Mouse (Mus musculus): ENCODE data around the gene Atf3. TPM values are rescaled to one million over a fixed set of nuclear protein-coding genes. Genes with fewer than 3 reads are reported as not detected.
"Not testable (repeated sequence)": the region's sequence is repeated elsewhere in the genome, so short reads cannot be mapped to it uniquely, and the experiment has no call there.

Atf3 gene
- polyA plus RNA-seq, 1 experiment from 2014 or later = 2.9 TPM

GRCm38 (mm10) chr1:191176887-191177286 is 41.0 kb downstream of the Atf3 start:
- H3K4me2 ChIP-seq (replicated peaks; ENCODE audit: low read depth, low read length) = no peak overlapping the region
- H3K27me3 ChIP-seq (ENCODE audit: control insufficient read depth, insufficient read depth, low read length) = no peaks in the 10 kb centered on the region
- no peaks in the 10 kb centered on the region for H3K36me3 ChIP-seq (ENCODE audit: control insufficient read depth, insufficient read depth, low read length)
- no peak overlapping the region for H3K27ac ChIP-seq (ENCODE audit: low read length)
- H3K4me1 ChIP-seq (ENCODE audit: control insufficient read depth, insufficient read depth, low read length) = 0 out of 2 replicates have a peak, but pooled peaks cover 5% of the 10 kb centered on the region
- H3K9ac ChIP-seq (replicated peaks; ENCODE audit: low read depth, low read length) = no peak overlapping the region
- no peak for ATAC-seq (ENCODE audit: insufficient number of reproducible peaks, insufficient read depth, low FRiP score, low read depth)
- H3K4me3 ChIP-seq (ENCODE audit: low read depth, low read length) = no peak overlapping the region
- 62% methylated on average over 7 of the region's 7 CpGs for WGBS
- no peaks in the 10 kb centered on the region for H3K9me3 ChIP-seq (ENCODE audit: control insufficient read depth, low read depth, low read length)

DNA sequence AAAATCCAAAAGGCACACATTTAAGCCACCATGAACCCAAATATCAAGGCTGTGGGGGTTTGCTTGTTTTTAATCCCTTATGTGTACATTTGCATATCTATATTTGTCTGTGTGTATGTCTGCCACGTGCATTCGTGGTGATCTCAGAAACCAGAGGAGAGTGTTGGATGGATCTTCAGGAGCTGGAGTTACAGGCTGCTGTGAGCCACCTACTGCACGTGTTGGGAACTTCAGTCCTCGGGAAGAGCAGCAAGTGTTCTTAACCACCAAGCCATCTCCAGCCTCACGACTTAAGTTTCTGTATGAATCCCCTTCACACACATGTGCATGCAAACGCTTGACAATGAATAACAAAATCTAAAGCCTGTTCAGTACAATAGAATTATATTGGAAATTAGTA is 45.4 kb downstream of the Atf3 start:
- ATAC-seq (ENCODE audit: insufficient number of reproducible peaks, insufficient read depth, low FRiP score, low read depth) = no peak
- Histone ChIP-seq H3K9ac (replicated peaks; ENCODE audit: low read depth, low read length) (no peak overlapping the region), H3K27me3 (ENCODE audit: control insufficient read depth, insufficient read depth, low read length) (no peaks in the 10 kb centered on the region), H3K4me1 (ENCODE audit: control insufficient read depth, insufficient read depth, low read length) (no peaks in the 10 kb centered on the region), H3K4me2 (replicated peaks; ENCODE audit: low read depth, low read length) (no peak overlapping the region), H3K4me3 (ENCODE audit: low read depth, low read length) (no peak overlapping the region), H3K27ac (ENCODE audit: low read length) (no peak overlapping the region), H3K9me3 (ENCODE audit: control insufficient read depth, low read depth, low read length) (no peaks in the 10 kb centered on the region), H3K36me3 (ENCODE audit: control insufficient read depth, insufficient read depth, low read length) (no peaks in the 10 kb centered on the region)
- WGBS = 11% methylated on average over 6 of the region's 6 CpGs

GRCm38 (mm10) chr1:191170444-191170843 is 47.4 kb downstream of the Atf3 start:
- H3K4me1 ChIP-seq (ENCODE audit: control insufficient read depth, insufficient read depth, low read length) = no peaks in the 10 kb centered on the region
- H3K9ac ChIP-seq (replicated peaks; ENCODE audit: low read depth, low read length) = no peak overlapping the region
- no peaks in the 10 kb centered on the region for H3K27me3 ChIP-seq (ENCODE audit: control insufficient read depth, insufficient read depth, low read length)
- no peak for ATAC-seq (ENCODE audit: insufficient number of reproducible peaks, insufficient read depth, low FRiP score, low read depth)
- H3K36me3 ChIP-seq (ENCODE audit: control insufficient read depth, insufficient read depth, low read length) = no peaks in the 10 kb centered on the region
- WGBS = 77% methylated on average over 2 of the region's 2 CpGs
- H3K27ac ChIP-seq (ENCODE audit: low read length) = no peak overlapping the region
- no peak overlapping the region for H3K4me2 ChIP-seq (replicated peaks; ENCODE audit: low read depth, low read length)
- H3K4me3 ChIP-seq (ENCODE audit: low read depth, low read length) = no peak overlapping the region
- no peaks in the 10 kb centered on the region for H3K9me3 ChIP-seq (ENCODE audit: control insufficient read depth, low read depth, low read length)

- H3K9ac ChIP-seq (replicated peaks; ENCODE audit: low read depth, low read length) = no peak overlapping the region
- H3K36me3 ChIP-seq (ENCODE audit: control insufficient read depth, insufficient read depth, low read length) = no peaks in the 10 kb centered on the region
- H3K4me1 ChIP-seq (ENCODE audit: control insufficient read depth, insufficient read depth, low read length) = no peaks in the 10 kb centered on the region
- ATAC-seq (ENCODE audit: insufficient number of reproducible peaks, insufficient read depth, low FRiP score, low read depth) = no peak
- H3K4me3 ChIP-seq (ENCODE audit: low read depth, low read length) = no peak overlapping the region
- WGBS = 58% methylated on average over 4 of the region's 4 CpGs
- H3K27ac ChIP-seq (ENCODE audit: low read length) = no peak overlapping the region
- no peaks in the 10 kb centered on the region for H3K9me3 ChIP-seq (ENCODE audit: control insufficient read depth, low read depth, low read length)
- no peaks in the 10 kb centered on the region for H3K27me3 ChIP-seq (ENCODE audit: control insufficient read depth, insufficient read depth, low read length)
- H3K4me2 ChIP-seq (replicated peaks; ENCODE audit: low read depth, low read length) = no peak overlapping the region
These were observed 51.6 kb downstream of the Atf3 start for GRCm38 (mm10) chr1:191166189-191166588.

DNA sequence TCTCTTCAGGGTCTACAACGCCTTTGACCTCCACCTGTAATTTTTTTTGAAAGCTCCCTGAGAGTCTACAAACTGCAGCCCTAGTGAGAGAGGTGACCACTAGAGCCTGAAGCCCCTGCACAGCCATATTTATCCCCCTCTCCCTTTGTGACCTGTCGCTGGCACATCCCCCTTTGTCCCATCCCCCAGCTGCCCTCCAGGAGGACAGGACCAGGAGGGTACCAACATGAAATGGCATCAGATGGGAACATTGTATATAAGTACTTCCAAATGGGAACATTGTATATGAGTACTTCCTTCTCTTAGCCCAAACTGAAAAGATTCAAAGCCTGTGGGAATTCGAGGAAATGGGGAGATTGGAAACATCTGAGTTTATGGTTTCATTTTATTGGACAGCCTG is 53.1 kb downstream of the Atf3 start, which contains the start of gene Fam71a:
Gene Fam71a, minus strand, starts transcription at position 101 of the 400 bp plus-strand sequence.
- H3K9me3 ChIP-seq (ENCODE audit: control insufficient read depth, low read depth, low read length) = no peaks in the 10 kb centered on the region

GRCm38 (mm10) chr1:191154314-191154713 is 63.5 kb downstream of the Atf3 start:
- H3K9me3 ChIP-seq (ENCODE audit: control insufficient read depth, low read depth, low read length) = peaks cover 8% of the 10 kb centered on the region; the same call in 1 of the 2 replicates
- 42% methylated on average over 3 of the region's 3 CpGs for WGBS
- no peak overlapping the region for H3K4me3 ChIP-seq (ENCODE audit: low read depth, low read length)
- H3K27me3 ChIP-seq (ENCODE audit: control insufficient read depth, insufficient read depth, low read length) = no peaks in the 10 kb centered on the region
- H3K4me1 ChIP-seq (ENCODE audit: control insufficient read depth, insufficient read depth, low read length) = no peaks in the 10 kb centered on the region
- H3K9ac ChIP-seq (replicated peaks; ENCODE audit: low read depth, low read length) = no peak overlapping the region
- H3K36me3 ChIP-seq (ENCODE audit: control insufficient read depth, insufficient read depth, low read length) = no peaks in the 10 kb centered on the region
- H3K4me2 ChIP-seq (replicated peaks; ENCODE audit: low read depth, low read length) = no peak overlapping the region
- no peak overlapping the region for H3K27ac ChIP-seq (ENCODE audit: low read length)
- no peak for ATAC-seq (ENCODE audit: insufficient number of reproducible peaks, insufficient read depth, low FRiP score, low read depth)

More for the DNA sequence above, 53.1 kb downstream of the Atf3 start, which contains the start of gene Fam71a:
- Histone ChIP-seq H3K4me3 (ENCODE audit: low read depth, low read length) (no peak within 1 kb of the TSS), H3K4me1 (ENCODE audit: control insufficient read depth, insufficient read depth, low read length) (no peaks in the 10 kb centered on the region), H3K27me3 (ENCODE audit: control insufficient read depth, insufficient read depth, low read length) (no peaks in the 10 kb centered on the region), H3K9ac (replicated peaks; ENCODE audit: low read depth, low read length) (no peak within 1 kb of the TSS), H3K4me2 (replicated peaks; ENCODE audit: low read depth, low read length) (no peak within 1 kb of the TSS), H3K36me3 (ENCODE audit: control insufficient read depth, insufficient read depth, low read length) (no peaks in the 10 kb centered on the region), H3K27ac (ENCODE audit: low read length) (no peak within 1 kb of the TSS)
- no peak for ATAC-seq (ENCODE audit: insufficient number of reproducible peaks, insufficient read depth, low FRiP score, low read depth)
- 86% methylated on average over 3 of the region's 3 CpGs for WGBS

GRCm38 (mm10) chr1:191153052-191153451 is 64.8 kb downstream of the Atf3 start:
- Histone ChIP-seq H3K9ac (replicated peaks; ENCODE audit: low read depth, low read length) (no peak overlapping the region), H3K4me1 (ENCODE audit: control insufficient read depth, insufficient read depth, low read length) (no peaks in the 10 kb centered on the region), H3K4me3 (ENCODE audit: low read depth, low read length) (no peak overlapping the region), H3K36me3 (ENCODE audit: control insufficient read depth, insufficient read depth, low read length) (no peaks in the 10 kb centered on the region), H3K4me2 (replicated peaks; ENCODE audit: low read depth, low read length) (no peak overlapping the region), H3K27ac (ENCODE audit: low read length) (no peak overlapping the region), H3K27me3 (ENCODE audit: control insufficient read depth, insufficient read depth, low read length) (no peaks in the 10 kb centered on the region), H3K9me3 (ENCODE audit: control insufficient read depth, low read depth, low read length) (peaks cover 8% of the 10 kb centered on the region; the same call in 1 of the 2 replicates)
- 22% methylated on average over 4 of the region's 4 CpGs for WGBS
- ATAC-seq (ENCODE audit: insufficient number of reproducible peaks, insufficient read depth, low FRiP score, low read depth) = no peak

DNA sequence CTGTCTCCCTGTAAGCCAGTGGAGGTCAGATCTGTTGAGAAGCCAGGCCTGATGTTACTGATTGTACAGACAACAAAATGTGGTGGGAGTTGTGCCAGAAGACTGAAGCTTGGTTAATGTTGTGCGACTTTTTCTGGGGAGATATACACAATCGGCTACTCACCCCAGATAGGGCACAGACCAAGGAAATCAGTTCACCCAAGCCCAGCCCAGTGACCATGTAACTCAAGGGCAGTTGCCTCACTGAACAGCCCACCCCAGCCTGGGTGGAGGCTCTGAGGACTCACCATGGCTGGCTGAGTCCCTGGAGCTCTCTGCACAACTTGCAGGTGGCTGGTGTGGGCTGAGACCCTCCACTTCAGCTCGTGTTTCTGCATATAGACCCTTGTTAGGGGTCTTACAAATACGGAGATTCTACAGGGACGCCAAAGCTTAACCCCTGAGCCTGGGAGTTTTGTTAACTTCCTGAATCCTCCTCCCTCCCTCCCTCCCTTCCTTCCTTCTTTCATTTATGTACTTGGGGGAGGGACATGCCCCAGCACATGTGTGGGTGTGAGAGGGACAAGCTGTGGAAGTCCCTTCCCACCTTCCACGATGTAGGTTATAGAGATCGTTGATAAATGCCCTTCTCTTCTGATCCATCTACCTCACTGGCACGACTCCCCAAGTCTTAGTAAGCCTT is 66.8 kb downstream of the Atf3 start:
- H3K4me1 ChIP-seq (ENCODE audit: control insufficient read depth, insufficient read depth, low read length) = no peaks in the 10 kb centered on the region
- no peaks in the 10 kb centered on the region for H3K36me3 ChIP-seq (ENCODE audit: control insufficient read depth, insufficient read depth, low read length)
- ATAC-seq (ENCODE audit: insufficient number of reproducible peaks, insufficient read depth, low FRiP score, low read depth) = no peak
- H3K27ac ChIP-seq (ENCODE audit: low read length) = no peak overlapping the region
- no peak overlapping the region for H3K9ac ChIP-seq (replicated peaks; ENCODE audit: low read depth, low read length)
- no peaks in the 10 kb centered on the region for H3K9me3 ChIP-seq (ENCODE audit: control insufficient read depth, low read depth, low read length)
- 69% methylated on average over 8 of the region's 8 CpGs for WGBS
- no peak overlapping the region for H3K4me3 ChIP-seq (ENCODE audit: low read depth, low read length)
- H3K4me2 ChIP-seq (replicated peaks; ENCODE audit: low read depth, low read length) = no peak overlapping the region
- H3K27me3 ChIP-seq (ENCODE audit: control insufficient read depth, insufficient read depth, low read length) = no peaks in the 10 kb centered on the region

DNA sequence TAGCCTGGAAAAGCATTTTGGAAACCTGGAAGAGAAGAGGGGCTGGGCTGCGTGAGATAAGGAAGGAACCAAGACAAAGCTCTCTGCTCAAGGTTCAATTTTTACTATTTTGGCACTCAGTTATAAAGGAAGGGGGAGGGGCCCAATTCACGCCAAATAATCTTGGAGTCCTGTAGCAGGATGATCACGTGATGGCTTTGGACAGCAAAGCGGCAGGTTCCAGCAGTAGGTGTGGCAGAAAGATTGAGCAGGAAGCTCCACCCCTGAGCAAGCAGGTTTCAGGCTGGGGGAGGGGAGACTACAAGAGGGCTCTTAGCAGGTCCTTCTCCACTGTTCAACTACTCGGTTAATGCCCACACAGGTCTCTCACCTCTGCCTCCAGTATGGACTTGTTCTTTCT is 68.3 kb downstream of the Atf3 start:
- not testable (repeated sequence) for H3K27me3 ChIP-seq (ENCODE audit: control insufficient read depth, insufficient read depth, low read length); H3K9me3 ChIP-seq (ENCODE audit: control insufficient read depth, low read depth, low read length); H3K9ac ChIP-seq (replicated peaks; ENCODE audit: low read depth, low read length); H3K4me3 ChIP-seq (ENCODE audit: low read depth, low read length); H3K4me2 ChIP-seq (replicated peaks; ENCODE audit: low read depth, low read length); H3K36me3 ChIP-seq (ENCODE audit: control insufficient read depth, insufficient read depth, low read length); H3K27ac ChIP-seq (ENCODE audit: low read length); H3K4me1 ChIP-seq (ENCODE audit: control insufficient read depth, insufficient read depth, low read length); ATAC-seq (ENCODE audit: insufficient number of reproducible peaks, insufficient read depth, low FRiP score, low read depth)
- 78% methylated on average over 5 of the region's 5 CpGs for WGBS

Data from stomach, embryonic 14.5 days (tissue).